Mouse (Mus musculus): ENCODE measurements around the gene Opa1.
A peak's percentile ranks its signal among the peaks of the same experiment; 100 is the strongest.

Gene Opa1

GRCm38 (mm10) chr16:29656901-29657300 lies 77.8 kb downstream of the Opa1 start:
- no peak for DNase-seq

DNA sequence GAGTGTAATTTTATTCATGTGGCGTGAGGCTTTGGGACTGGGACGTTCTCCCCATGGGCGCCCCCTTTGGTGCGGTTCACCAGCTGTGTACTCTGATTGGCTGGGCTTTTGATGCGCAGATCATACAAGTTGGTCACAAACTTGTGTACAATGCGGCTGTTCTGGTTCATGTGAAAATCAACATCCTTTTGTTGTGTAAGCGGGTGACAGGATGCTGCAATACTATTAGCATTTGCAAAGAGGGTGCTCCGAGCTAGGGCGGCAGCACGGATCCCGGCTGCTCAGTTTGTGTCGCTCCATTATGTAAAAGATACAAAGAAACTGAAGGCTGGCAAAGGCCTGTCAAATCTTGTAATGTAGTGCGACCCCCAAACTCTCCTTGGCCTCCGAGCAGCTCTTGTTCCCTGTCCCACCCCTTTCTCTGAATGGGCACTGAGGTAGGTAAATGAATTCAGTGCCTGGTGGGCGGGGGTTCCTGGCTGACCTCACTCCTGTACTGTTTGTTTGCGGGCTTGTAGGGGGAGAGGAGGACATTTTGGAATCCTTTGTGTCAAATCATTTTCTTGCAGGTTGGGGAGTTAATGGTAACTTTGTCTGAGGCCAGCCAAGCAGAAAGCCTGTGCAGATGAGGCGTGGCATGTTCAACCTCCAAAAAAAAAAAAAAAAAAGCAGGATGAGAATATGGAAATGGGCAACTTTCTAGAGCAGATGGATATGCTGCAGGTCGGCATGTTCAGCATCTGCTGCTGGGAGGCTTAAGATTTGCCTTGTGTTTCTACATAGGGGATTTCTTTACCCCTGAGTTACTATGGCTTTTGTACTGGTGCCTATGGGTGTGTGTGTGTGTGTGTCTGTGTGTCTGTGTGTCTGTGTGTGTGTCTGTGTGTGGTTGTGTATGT lies 78.8 kb downstream of the Opa1 start:
- DNase-seq = peak; percentile 25 to 29

DNA sequence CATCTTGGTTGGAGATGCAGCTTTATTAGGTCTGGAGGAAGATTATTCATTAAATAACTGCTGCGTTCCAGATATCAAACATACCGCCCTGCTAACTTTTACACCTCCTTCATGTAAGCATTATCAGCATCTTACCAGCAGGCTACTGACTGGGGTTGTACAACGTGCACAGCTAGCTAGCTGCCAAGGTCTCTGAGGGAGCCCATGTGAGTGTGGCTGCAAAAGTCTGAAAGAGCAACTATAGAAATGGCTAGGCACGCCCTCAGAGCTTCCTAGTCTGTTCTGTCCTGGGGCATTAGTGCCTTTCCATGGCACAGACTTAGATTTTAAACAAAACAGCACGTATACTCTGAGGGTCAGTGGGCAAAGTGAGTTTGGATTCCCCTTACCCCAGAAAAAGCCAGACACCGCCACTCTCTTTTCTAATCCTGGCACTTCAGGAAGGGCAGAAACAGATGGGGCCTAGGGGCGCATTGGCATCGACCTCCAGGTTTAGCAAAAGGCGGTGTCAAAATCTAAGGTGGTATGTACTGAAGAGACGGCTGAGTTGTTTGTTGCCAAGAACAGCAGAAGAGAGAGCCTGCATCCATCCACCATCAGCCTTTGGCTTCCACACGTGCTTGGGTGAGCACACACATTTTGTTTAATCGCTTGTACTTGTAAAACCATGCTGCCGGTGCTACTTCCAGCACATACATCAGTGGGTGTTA lies 80.1 kb downstream of the Opa1 start:
- no peak for DNase-seq

GRCm38 (mm10) chr16:29663042-29663758 lies 84.1 kb downstream of the Opa1 start:
- no peak for DNase-seq

- no peak for DNase-seq
Observed at GRCm38 (mm10) chr16:29664392-29664791, 85.3 kb downstream of the Opa1 start.

GRCm38 (mm10) chr16:29666991-29667701 lies 88.0 kb downstream of the Opa1 start:
- DNase-seq = no peak

GRCm38 (mm10) chr16:29667702-29668061 lies 88.5 kb downstream of the Opa1 start:
- DNase-seq = no peak

DNA sequence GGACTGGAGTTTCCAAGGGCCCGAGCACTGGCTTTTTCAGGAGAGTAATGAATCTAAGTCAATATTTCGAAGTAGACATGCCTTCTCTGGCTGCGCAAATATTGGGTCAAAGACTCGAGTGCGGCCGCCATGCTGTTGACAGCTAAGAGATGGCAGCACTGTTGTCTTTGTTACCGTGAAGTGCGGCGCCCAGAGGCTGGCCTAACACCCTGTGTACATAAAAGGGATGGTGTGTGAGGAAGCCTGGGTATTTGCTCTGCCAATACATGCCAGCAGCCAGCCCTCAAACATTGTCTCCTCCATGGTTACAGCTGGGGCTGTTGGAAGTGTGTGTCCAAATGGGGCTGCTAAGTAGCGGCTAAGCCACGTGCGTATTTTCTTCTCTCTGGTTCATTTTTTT lies 89.3 kb downstream of the Opa1 start:
- DNase-seq = peak in 1 of 2 experiments; percentile 55

GRCm38 (mm10) chr16:29670806-29671205 lies 91.7 kb downstream of the Opa1 start:
- DNase-seq = no peak

GRCm38 (mm10) chr16:29673230-29673629 lies 94.1 kb downstream of the Opa1 start:
- DNase-seq = no peak

DNA sequence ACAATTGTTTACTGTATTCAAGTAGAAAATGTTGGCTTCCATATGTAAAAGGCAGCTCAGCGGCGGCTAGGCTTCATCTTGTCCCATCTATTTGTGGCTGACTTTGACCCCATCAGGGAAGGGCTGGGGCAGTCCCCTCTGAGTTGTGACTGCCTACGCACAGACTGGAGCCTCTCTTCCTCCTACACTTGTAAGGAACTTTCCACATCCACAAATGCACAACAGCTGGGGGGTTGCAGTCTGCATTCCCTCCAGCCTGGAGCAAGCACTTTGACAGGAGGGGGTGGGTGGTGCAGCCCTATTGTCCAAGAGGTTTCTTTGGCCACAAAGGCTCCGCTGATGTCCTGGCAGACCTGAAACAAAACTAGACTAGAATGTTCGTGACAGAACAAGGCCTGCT lies 100.5 kb downstream of the Opa1 start:
- no peak for DNase-seq

- DNase-seq = no peak
Observed at GRCm38 (mm10) chr16:29680548-29681175, 101.5 kb downstream of the Opa1 start.

DNA sequence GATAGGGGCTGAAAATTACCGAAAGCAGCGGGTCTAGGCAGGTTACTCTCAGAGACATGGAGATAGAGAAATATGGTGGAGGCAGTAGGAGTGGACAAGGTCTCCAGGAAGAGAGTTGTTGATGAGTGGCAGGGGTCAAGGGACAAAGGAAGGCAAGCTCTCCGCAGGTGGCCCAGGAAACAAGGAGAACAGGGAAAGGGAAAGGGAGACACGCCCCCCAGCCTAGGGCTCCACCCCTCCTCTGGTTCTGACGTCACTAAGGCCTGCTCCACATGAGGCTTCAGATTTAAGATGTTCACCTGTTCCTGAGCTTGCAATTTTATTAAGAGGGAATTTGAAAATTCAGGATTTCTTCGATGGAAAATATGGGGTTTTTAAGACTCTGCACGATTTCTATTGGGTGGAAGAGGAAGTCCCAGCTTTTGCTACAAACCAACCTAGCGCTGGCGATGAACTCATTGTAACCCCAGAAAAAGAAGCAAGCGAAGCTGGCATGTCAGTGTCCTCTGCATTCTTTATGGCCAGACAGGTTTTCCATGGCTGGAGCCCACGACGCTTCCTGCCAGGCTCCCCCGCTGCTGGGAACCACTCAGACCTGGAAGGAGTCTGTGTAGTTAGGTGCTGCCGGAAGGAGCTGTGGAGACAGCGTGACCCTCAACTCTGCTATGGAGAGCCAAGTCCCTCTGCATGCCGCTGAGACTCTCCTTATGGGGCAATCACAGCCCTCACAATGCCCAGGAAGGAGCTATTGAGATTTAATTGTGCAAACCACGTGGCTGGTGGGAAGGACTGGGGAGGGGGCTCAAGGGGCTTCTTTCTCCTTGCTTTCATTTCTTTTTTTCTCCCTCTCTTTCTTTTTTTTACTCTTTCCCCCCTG lies 103.7 kb downstream of the Opa1 start:
- DNase-seq = no peak

DNA sequence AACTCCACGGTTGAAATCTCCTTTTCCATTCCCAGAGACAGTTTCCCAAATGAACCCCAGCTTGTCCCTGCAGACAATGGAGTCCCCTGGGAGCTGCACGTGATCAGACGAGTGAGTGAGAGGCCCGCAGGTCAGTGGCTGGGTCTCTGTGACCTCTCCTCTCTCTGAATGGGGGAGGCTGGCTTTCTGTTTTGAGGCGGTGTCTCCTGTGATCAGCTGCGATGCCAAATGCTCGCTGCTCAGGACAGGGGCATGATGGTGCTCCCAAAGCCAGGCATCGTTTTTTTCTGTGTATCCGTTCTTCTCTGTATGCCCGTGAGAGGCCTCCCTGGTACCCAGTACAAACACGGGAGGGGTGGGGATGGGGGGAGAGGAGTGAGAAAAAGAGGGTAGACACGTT lies 104.4 kb downstream of the Opa1 start:
- no peak for DNase-seq

GRCm38 (mm10) chr16:29684111-29684510 lies 105.0 kb downstream of the Opa1 start:
- DNase-seq = no peak

GRCm38 (mm10) chr16:29684641-29685040 lies 105.5 kb downstream of the Opa1 start:
- DNase-seq = no peak

DNA sequence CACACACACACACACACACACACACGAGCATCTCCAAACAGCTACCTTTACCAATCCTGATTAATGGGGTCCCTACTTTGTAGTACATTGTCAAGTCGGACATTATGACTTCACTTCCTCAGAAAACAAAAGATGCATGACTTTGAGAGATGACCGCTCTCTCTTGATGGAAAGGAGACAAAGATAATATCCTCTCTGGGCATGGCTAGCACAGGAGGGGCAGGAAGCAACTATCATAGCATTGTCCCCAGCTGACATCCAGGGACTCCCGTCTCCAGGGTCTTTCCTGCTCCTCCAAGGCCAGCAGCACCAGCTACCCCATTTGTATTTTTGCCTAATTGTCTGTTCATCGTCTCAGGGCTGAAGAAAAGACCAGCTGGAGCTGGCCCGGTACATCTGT lies 107.0 kb downstream of the Opa1 start:
- peak; percentile 25 to 46 for DNase-seq

DNA sequence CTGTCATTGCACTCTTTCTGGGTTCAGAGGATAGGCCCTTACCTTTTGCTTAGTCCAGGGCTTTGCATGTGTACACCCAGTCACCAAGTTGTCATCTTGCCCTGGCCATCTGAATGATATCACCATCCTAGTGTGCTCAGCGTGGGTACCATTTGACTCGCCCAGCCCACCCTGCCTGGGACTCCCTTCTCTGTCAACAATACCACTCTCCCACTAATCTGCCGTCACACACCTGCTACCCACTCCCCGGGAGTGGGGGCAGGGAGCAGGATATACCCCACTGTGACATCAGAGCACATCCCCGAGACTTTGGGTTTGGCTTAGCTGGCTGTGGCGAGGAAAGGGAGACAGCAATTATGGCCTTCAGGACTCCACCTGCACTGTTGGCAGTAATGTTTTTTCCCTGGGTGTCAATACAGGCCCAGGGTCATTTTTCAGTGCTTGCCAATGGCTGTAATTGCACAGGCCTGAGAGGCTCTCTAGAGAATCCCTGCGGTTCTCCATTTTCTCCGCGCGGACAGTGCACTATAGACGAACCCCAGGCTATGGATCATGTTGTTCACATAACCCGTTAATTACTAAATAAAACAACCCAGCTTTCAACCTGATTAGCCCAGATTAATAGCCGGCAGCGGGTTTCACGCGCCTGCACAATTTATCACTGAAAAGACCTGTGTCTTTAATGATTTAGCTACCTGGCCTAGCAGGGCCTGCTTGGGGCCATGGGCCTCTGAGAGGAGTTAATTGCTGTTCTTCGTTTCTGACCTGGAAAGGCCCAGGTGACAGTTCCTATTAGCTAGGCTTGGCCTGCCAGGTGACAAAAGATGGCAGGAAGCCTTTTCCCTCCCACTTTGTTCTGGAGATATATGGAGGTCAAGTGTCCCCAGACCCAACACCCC lies 109.1 kb downstream of the Opa1 start:
- DNase-seq = no peak

GRCm38 (mm10) chr16:29689187-29689819 lies 110.2 kb downstream of the Opa1 start:
- DNase-seq = no peak
